Mouse (Mus musculus): ENCODE data around the gene Celf2.
A peak's percentile ranks its signal among the peaks of the same experiment; 100 is the strongest.

The Celf2 gene

DNA sequence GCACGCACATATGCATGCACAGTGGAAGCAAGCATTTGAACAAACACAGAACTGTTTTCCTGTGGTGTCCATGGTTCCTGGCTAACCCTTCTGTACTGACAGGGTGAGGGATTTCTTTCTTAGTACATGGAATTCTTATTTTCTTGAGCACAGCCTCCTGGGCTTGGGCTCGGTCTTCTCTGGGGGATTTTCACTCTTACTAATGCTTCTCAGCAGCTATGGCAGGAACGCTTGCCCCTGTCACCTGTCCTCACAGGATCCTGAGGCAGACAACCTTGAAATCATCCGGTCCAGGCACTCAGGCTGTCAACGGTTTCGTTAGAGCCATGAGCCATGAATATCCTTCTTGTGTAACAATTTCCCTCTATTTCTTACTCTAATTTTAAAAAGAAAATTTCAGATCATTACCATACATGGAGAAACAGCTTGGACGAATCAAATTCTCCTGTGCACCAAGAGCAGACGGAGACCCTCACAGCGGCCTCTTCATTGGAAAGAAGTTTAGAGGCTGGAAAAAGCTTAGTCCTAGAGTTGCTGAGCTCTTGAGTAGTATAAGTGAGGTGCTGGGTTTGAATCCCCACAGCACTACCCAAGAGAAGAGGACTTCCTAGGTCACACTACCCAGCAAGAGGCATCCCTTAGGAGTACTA is 426.9 kb downstream of the Celf2 start:
- DNase-seq (ENCODE audit: low spot score), result no peak

GRCm38 (mm10) chr2:7080794-7081783 is 428.3 kb downstream of the Celf2 start:
- peak; percentile 44 for DNase-seq (ENCODE audit: low spot score)

- no peak for DNase-seq (ENCODE audit: low spot score)
These were observed 429.3 kb downstream of the Celf2 start for GRCm38 (mm10) chr2:7080086-7080485.

DNA sequence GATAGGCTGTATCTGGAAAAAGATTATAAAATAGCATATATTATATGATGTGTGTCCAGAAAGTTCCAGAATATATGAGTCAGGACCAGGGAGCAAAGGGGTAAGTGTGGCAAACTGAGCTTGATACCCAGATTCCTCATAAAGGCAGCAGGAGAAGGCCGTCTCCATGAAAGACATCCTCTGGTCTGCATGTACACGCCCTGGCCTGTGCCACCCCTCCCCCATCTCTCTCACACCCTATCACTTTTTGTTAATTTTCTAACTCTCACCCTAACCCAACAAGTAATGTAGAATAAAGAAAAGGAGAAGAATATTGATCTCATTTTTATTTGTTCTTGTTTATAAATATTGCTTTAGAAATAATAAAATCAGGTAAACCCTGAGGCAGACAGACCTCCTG is 430.0 kb downstream of the Celf2 start:
- DNase-seq (ENCODE audit: low spot score), result no peak

GRCm38 (mm10) chr2:7073730-7074129 is 435.6 kb downstream of the Celf2 start:
- no peak for DNase-seq (ENCODE audit: low spot score)

DNA sequence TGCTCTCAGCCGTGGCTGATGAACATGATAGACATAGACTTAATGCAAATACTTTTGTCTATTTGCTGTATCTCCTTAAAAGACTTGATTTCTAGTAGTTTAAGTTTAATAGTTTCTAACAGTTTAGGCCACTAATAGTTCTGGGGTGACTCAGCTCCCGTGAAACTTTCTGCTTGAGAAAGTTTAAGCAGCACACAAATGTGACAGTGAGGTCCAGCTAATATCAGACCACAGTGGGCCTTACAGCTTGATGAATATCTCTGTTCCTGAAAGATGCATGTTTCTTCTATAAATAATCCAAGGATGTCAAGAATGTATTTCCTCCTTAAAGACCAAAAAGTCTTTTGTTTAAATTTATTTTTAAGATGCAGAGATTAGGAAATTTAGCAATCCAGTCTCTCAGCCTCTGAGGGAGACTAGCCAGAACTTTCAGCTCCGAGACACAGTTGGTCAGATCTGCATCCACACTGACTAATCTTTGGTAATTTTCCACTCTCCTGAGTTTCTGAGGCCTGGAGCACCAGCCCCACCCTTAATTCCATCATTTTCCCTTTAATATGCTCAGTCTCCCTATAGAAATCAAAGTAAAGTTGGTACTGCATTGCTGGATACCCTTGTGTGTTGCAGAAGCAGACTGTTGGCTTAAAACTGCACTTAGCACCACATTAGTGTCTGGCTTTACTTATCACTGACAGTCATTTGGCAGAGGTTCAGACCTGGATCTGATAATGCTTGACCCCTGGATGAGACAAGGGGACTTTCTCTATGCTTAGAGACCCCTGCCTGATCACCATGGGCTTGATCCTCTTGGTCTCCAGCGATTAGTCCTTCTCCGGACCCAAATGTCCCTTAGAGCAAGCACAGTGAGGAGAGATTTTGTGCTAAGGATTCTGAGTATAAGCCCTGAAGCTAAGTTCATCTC is 436.8 kb downstream of the Celf2 start:
- DNase-seq (ENCODE audit: low spot score), result no peak

DNA sequence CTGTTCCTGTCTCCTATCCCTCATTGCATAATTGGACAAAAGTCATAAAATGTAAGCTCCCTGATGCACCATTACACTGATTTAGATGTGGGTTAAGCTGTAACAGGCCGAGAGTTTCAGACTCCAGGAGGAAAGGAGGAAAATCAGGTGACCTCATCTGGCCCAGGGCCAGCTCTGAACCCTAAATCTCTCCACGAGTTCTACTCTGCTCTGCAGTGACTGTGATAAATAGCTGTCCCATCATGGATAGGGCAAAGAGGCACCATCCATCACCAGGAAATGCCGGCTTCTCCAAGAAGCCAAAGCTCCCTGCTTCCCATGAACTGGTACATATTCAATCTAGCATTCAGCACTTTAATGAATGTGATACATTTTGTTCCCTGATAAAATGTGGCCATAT is 439.9 kb downstream of the Celf2 start:
- no peak for DNase-seq (ENCODE audit: low spot score)

GRCm38 (mm10) chr2:7068281-7068680 is 441.1 kb downstream of the Celf2 start:
- no peak for DNase-seq (ENCODE audit: low spot score)

- DNase-seq (ENCODE audit: low spot score), result no peak
These were observed 445.7 kb downstream of the Celf2 start for GRCm38 (mm10) chr2:7063574-7064192.

GRCm38 (mm10) chr2:7060490-7061105 is 448.8 kb downstream of the Celf2 start:
- DNase-seq (ENCODE audit: low spot score), result no peak

DNA sequence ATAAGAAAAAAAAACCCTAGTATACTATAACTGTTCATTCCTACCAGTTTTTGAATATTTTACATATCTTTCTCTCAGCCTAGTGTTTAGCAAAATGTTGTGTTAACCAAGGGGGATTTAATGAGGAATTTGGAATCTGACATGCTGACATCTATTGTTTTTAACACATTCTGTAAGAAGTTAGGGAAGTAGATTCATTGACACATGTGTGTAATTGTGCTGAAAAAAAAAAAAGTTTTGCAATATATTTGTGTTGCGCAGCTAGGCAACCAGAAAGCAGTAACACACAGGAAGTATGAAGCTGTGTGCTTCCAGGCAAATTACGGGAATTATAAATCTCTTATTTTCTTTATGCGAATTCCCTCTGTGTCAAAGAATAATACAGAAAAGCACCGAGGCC is 453.0 kb downstream of the Celf2 start:
- DNase-seq (ENCODE audit: low spot score), result no peak

GRCm38 (mm10) chr2:7055958-7056357 is 453.4 kb downstream of the Celf2 start:
- no peak for DNase-seq (ENCODE audit: low spot score)

- DNase-seq (ENCODE audit: low spot score), result no peak
These were observed 458.3 kb downstream of the Celf2 start for GRCm38 (mm10) chr2:7051090-7051489.

GRCm38 (mm10) chr2:7046155-7046554 is 463.2 kb downstream of the Celf2 start:
- DNase-seq (ENCODE audit: low spot score), result no peak

DNA sequence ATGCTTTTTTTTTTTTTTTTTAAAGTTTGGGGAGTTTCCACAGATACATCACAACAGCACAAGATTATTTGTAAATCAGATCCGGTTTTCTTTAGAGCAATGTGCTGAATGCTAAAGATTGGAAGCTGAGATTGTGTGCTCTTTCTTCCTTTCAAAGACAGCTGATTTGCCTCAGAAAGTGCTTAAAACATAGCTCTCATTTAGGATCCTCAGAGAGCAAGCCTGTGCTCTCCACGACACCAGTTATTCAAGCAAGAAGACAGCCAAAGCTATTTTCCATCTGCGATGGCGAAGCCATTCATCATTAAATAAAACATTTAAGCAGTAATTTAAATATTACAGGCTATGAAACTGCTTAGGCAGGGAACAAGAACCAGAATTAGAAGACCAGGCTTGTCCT is 463.8 kb downstream of the Celf2 start:
- no peak for DNase-seq (ENCODE audit: low spot score)

- no peak for DNase-seq (ENCODE audit: low spot score)
These were observed 465.4 kb downstream of the Celf2 start for GRCm38 (mm10) chr2:7043770-7044459.

- DNase-seq (ENCODE audit: low spot score), result no peak
These were observed 468.4 kb downstream of the Celf2 start for GRCm38 (mm10) chr2:7040940-7041339.

DNA sequence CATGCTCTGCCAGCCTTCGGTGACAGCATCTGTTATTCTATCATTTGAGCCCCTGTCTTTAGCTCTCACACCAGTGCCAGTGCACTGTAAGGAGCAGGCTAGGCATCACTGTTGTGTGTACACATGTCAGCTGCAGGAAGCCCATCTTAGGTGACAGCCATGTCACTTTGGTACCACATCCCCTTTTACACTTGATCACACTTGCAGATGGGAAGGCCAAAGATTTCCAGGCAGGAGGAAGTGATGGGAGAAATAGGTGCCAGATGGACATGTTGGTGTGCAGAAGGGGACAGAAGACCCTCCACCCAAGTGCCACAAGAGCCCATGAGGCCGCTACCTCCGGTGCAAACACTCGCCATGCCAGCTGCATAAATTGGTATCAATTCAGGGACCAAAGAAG is 470.4 kb downstream of the Celf2 start:
- DNase-seq (ENCODE audit: low spot score), result no peak

DNA sequence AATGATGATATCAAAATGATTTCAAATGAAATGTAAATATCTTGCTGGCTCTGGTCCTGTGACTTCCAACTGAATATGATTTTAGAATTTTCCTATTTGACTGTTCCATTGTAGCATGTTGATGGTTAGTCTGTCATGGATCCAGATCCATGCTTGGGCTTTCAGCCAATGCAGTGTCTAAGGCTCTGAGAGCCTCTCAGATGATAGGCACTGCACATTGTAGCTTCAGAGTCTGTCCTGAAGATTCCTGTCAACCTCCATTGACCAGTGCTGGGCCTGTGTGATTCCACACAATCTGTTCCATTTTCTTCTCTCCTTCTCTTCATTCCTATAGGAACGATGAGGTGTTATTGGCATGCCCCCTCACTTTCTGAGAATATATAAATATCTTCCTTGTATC is 478.0 kb downstream of the Celf2 start:
- no peak for DNase-seq (ENCODE audit: low spot score)

- no peak for DNase-seq (ENCODE audit: low spot score)
These were observed 482.6 kb downstream of the Celf2 start for GRCm38 (mm10) chr2:7026737-7027136.

GRCm38 (mm10) chr2:7025594-7025993 is 483.8 kb downstream of the Celf2 start:
- peak; percentile 15 for DNase-seq (ENCODE audit: low spot score)

Data from urinary bladder, postnatal 25 days (tissue).